Mouse (Mus musculus) gastrocnemius, postnatal 4 days (tissue): ENCODE measurements around the gene Gm13279. TPM values are rescaled to one million over a fixed set of nuclear protein-coding genes. Genes with fewer than 3 reads are reported as not detected.
"Not testable (repeated sequence)": the region's sequence is repeated elsewhere in the genome, so short reads cannot be mapped to it uniquely, and the experiment has no call there.

Source experiments
- DNase-seq, 2 experiments: peaks; one replicate each; pipeline ENCODE4 v3.0.0; 2021 to 2022; ENCODE audit warnings: low spot score in 2 of 2, mixed read lengths in 2 of 2
- long read RNA-seq, 2 experiments: library from polyadenylated mRNA; stranded (forward); transcript quantifications; one replicate each; pipeline ENCODE4 v2.0.0; 2021
- total RNA-seq, 2 experiments: library from RNA; stranded (reverse); gene quantifications; 2 replicates each; pipeline ENCODE4 v1.2.3; 2021

Gm13279 gene
- total RNA-seq = not detected
- long read RNA-seq, experiment 1 = 0 reads
- long read RNA-seq, experiment 2 = 0 reads

GRCm38 (mm10) chr4:88797097-88797496, at the start of gene Gm13279:
Gm13279 (plus strand) TSS chr4:88797397.
- not testable (repeated sequence) for DNase-seq

DNA sequence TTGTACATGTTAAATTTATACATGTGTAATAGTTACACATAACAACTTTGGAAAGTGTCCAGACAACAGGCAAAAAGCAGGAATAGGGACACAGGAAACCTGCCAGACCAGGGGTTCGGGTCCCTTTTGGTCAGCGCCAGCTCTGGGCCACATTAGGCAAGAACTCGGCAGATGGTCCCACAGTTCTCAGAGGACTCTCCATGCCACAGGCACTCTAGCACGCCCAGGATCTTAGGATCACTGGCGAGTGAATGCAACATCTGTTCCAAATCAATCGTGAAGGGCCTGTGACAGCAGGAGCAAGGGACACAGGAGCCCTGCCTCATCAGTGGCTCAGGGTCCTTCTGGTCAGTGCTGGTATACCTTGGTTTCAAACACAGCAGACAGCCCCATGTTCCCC, 47.3 kb upstream of the Gm13279 start:
- no peak for DNase-seq

DNA sequence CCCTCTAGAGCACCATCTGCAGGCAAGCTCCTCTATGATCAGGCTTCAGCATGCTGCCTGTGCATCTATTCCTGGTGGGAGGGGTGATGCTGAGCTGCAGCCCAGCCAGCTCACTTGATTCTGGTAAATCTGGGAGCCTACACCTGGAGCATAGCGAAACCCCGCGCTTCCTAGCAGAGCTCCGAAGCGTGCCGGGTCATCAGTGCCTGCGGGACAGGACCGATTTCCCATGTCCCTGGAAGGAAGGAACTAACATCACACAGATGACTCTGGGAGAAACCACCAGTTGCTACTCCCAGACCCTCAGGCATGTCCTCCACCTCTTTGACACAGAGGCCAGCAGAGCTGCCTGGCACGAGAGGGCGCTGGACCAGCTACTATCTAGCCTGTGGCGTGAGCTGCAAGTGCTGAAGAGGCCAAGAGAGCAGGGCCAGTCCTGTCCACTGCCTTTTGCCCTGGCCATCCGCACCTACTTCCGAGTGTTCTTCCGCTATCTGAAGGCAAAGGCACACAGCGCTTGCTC, 42.3 kb upstream of the Gm13279 start, which contains the start of gene Gm13271:
TSS of gene Gm13271 (plus strand) at position 51 of the 523 bp plus-strand sequence.
- peak; percentile 68 to 69 for DNase-seq

DNA sequence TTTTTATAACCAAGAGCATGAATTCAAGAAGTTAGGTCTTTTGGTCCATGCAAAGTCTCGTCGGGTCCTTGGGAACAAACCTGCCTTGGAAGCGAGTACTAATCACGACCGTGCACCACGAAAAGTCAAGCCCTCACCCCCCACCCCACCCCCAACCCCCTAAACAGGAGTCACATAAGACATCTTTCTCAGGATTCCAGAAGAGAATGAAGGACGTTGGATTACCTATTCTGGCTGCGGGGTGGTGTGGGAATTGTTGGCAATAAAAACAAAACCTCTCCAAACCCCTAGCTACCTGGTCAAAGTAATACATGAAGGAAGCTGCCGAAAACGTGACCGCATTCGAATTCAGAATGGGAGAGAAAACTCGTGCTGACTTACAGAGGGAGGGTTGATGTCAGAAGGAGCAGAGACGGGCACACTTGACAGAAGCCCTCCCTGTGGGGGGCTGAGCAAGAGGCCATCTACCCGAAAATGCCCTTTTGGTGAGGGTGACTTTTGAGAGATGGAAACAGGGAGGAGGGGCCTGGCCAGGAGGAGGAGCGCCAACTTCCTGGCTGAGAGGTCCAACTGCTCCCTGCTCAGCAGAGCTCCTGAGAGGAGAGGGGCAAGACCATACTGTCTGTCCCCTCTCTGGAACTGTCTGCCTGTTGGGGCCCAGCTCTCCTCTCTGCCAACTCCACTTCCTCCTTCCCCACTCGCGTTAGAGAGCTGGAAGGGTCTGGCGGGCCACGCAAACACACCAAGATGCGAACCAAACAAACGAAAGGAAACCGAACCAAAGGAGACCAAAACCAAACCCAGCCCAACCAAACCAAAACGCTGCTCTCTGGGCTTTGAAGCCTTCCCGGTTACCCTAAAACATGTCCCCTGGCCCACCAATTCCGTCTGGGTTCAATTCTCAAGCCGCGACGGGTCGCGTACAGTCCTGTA, 40.4 kb upstream of the Gm13279 start:
- DNase-seq = peak in 1 of 2 experiments; percentile 10

DNA sequence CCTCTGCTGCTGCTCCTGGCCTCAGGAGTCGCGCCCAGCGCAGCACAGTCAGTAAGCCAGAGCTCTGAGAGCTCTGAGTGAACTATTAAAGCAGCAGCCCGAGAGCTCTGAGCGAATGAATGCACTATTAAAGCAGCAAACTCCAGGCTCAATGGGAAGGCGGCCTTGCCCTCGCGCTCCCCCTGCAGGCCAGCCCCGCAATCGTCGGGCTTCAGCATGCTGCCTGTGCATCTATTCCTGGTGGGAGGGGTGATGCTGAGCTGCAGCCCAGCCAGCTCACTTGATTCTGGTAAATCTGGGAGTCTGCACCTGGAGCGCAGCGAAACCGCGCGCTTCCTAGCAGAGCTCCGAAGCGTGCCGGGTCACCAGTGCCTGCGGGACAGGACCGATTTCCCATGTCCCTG, 39.6 kb upstream of the Gm13279 start:
- DNase-seq = peak; percentile 81 to 83

DNA sequence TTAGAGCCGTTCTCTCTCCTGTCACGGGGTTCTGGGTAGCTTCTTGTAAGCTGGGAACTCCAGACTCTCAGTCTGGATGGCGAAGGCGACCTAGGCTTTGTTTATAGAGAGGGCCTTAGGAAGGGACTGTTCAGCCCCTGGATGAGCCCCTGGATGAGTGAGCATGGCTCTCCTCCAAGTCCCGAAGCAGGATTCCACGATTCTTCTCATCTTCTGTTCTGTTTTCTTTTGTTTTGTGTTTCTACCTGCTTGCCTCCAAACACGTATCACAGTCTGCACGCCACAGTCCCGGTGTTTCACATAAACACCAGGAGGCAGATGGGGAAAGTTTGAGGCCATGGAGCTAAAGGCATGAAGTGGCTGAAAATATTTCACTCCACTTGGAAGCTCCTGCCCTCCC, 38.4 kb upstream of the Gm13279 start:
- not testable (repeated sequence) for DNase-seq

DNA sequence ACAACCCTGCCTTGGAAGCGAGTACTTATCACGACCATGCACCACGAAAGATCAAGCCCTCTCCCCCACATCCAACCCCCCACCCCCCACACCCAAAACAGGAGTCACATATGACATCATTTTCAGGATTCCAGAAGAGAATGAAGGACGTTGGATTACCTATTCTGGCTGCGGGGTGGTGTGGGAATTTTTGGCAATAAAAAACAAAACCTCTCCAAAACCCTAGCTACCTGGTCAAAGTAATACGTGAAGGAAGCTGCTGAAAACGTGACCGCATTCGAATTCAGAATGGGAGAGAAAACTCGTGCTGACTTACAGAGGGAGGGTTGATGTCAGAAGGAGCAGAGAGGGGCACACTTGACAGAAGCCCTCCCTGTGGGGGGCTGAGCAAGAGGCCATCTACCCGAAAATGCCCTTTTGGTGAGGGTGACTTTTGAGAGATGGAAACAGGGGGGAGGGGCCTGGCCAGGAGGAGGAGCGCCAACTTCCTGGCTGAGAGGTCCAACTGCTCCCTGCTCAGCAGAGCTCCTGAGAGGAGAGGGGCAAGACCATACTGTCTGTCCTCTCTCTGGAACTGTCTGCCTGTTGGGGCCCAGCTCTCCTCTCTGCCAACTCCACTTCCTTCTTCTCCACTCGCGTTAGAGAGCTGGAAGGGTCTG, 37.5 kb upstream of the Gm13279 start, which contains the start of gene Gm13283:
TSS of gene Gm13283 (plus strand) at position 510 of the 659 bp plus-strand sequence.
- DNase-seq = peak; percentile 42 to 47

DNA sequence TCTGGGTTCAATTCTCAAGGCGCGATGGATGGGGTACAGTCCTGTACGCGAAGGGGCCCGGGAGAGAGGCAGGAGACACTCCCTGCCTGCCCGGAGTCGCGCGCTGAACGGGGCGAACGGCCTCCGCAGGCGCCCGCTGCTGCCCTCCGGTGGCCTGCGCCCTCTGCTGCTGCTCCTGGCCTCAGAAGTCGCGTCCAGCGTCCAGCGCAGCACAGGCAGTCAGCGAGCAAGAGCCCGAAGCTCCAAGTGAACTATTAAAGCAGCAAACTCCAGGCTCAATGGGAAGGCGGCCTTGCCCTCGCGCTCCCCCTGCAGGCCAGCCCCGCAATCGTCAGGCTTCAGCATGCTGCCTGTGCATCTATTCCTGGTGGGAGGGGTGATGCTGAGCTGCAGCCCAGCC, 36.8 kb upstream of the Gm13279 start:
- peak; percentile 30 to 67 for DNase-seq

DNA sequence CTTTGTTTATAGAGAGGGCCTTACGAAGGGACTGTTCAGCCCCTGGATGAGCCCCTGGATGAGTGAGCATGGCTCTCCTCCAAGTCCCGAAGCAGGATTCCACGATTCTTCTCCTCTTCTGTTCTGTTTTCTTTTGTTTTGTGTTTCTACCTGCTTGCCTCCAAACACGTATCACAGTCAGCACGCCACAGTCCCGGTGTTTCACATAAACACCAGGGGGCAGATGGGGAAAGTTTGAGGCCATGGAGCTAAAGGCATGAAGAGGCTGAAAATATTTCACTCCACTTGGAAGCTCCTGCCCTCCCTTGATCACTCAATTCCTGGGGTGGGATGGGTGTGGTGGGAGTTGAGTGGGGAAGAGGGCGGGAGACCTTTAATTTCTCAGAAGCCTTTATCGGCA, 35.4 kb upstream of the Gm13279 start:
- DNase-seq = peak; percentile 78 to 85

DNA sequence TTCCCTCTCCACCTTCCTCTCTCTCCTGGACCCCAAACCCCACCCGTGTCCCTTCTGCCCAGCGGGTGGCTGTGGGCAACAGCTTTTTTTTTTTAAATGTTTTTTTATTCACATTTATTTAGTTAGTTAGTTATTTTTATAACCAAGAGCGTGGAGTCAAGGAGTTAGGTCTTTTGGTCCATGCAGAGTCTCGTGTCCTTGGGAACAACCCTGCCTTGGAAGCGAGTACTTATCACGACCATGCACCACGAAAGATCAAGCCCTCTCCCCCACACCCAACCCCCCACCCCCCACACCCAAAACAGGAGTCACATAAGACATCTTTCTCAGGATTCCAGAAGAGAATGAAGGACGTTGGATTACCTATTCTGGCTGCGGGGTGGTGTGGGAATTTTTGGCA, 34.9 kb upstream of the Gm13279 start:
- DNase-seq = peak in 1 of 2 experiments; percentile 20

DNA sequence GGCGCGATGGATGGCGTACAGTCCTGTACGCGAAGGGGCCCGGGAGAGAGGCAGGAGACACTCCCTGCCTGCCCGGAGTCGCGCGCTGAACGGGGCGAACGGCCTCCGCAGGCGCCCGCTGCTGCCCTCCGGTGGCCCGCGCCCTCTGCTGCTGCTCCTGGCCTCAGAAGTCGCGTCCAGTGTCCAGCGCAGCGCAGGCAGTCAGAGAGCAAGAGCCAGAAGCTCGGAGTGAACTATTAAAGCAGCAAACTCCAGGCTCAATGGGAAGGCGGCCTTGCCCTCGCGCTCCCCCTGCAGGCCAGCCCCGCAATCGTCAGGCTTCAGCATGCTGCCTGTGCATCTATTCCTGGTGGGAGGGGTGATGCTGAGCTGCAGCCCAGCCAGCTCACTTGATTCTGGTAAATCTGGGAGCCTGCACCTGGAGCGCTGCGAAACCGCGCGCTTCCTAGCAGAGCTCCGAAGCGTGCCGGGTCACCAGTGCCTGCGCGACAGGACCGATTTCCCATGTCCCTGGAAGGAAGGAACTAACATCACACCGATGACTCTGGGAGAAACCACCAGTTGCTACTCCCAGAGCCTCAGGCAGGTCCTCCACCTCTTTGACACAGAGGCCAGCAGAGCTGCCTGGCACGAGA, 33.7 kb upstream of the Gm13279 start:
- peak in 1 of 2 experiments; percentile 34 for DNase-seq

DNA sequence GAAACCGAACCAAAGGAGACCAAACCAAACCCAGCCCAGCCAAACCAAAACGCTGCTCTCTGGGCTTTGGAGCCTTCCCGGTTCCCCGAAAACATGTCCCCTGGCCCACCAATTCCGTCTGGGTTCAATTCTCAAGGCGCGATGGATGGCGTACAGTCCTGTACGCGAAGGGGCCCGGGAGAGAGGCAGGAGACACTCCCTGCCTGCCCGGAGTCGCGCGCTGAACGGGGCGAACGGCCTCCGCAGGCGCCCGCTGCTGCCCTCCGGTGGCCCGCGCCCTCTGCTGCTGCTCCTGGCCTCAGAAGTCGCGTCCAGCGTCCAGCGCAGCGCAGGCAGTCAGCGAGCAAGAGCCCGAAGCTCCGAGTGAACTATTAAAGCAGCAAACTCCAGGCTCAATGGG, 23.7 kb upstream of the Gm13279 start, which contains the start of gene Gm13290:
TSS of gene Gm13290 (plus strand) at position 301 of the 400 bp plus-strand sequence.
- not testable (repeated sequence) for DNase-seq

GRCm38 (mm10) chr4:88776622-88777021, 20.6 kb upstream of the Gm13279 start, which contains the start of gene Gm13289:
Gm13289 (plus strand) TSS chr4:88776922.
- not testable (repeated sequence) for DNase-seq

DNA sequence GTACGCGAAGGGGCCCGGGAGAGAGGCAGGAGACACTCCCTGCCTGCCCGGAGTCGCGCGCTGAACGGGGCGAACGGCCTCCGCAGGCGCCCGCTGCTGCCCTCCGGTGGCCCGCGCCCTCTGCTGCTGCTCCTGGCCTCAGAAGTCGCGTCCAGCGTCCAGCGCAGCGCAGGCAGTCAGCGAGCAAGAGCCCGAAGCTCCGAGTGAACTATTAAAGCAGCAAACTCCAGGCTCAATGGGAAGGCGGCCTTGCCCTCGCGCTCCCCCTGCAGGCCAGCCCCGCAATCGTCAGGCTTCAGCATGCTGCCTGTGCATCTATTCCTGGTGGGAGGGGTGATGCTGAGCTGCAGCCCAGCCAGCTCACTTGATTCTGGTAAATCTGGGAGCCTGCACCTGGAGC, 17.6 kb upstream of the Gm13279 start, which contains the start of gene Gm13272:
TSS of gene Gm13272 (plus strand) at position 301 of the 400 bp plus-strand sequence.
- not testable (repeated sequence) for DNase-seq

DNA sequence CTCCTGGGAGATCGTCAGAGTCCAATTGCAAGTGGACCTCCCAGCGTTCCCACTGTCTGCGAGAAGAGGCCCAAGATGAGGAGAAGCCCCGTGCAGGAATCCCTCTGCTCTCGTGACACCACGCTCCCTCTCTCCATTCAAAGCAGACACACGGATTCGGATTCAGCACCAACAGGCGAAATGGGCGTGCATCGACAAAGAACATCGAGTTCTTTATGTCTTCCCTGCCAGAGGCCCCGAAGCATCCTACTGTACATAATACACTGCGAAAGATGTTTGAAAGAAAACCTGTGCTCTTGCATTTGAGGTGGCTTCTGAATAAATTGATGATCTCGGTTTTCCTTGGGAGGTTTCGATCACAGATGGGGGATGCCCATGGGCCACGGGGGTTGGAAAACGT, 16.9 kb upstream of the Gm13279 start:
- DNase-seq = peak in 1 of 2 experiments; percentile 14

- not testable (repeated sequence) for DNase-seq
Measured at GRCm38 (mm10) chr4:88781831-88782230, 15.4 kb upstream of the Gm13279 start, which contains the start of gene Ifnz. Ifnz (plus strand) TSS chr4:88782131.

GRCm38 (mm10) chr4:88782335-88782734, 14.9 kb upstream of the Gm13279 start:
- DNase-seq = not testable (repeated sequence)

DNA sequence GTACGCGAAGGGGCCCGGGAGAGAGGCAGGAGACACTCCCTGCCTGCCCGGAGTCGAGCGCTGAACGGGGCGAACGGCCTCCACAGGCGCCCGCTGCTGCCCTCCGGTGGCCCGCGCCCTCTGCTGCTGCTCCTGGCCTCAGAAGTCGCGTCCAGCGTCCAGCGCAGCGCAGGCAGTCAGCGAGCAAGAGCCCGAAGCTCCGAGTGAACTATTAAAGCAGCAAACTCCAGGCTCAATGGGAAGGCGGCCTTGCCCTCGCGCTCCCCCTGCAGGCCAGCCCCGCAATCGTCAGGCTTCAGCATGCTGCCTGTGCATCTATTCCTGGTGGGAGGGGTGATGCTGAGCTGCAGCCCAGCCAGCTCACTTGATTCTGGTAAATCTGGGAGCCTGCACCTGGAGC, 11.8 kb upstream of the Gm13279 start, which contains the start of gene Gm13276:
TSS of gene Gm13276 (plus strand) at position 301 of the 400 bp plus-strand sequence.
- DNase-seq = not testable (repeated sequence)

- DNase-seq = peak; percentile 20 to 52
Measured at GRCm38 (mm10) chr4:88788402-88788801, 8.8 kb upstream of the Gm13279 start, which contains the start of gene Gm13277. Gm13277 (plus strand) TSS chr4:88788632.

GRCm38 (mm10) chr4:88791250-88791649, 5.9 kb upstream of the Gm13279 start, which contains the start of gene Gm13278:
Gm13278 (plus strand) TSS chr4:88791550.
- not testable (repeated sequence) for DNase-seq
